Mouse (Mus musculus) small intestine, adult 10 weeks (tissue): ENCODE data around the gene Hyal4. TPM values are rescaled to one million over a fixed set of nuclear protein-coding genes. Genes with fewer than 3 reads are reported as not detected.

Experiments used
- polyA plus RNA-seq: library from polyadenylated mRNA; stranded (reverse); fragments of 350-450 nt; fragmentation: Illumina TruSeq; extraction: RNeasy Lipid Tissue Mini Kit (QIAGEN cat#74804); gene quantifications from one replicate; pipeline ENCODE4 v1.2.3, GENCODE M21; 2014; ENCODE audit warnings: low replicate concordance

The Hyal4 gene
- not detected for polyA plus RNA-seq

GRCm38 (mm10) chr6:24748029-24748428 lies at the start of gene Hyal4:
Hyal4 (plus strand) TSS chr6:24748329.

DNA sequence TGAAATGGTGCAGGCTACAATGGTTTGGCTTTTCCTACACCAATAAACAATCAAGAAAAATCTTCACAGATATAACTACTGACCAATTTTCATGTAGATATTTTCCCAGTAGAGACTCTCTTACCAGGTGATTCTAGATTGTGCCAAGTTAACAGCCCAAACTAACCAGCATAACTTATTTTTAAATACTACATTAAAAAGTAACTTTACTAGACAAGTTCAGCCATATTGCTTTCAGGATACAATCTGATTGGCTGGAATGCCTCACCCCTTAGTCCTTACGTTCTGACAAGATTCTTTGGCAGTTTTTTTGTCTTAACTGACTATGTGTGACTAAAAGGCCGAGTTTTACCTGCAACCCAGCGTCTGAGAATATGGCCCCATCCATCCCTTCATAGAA lies 15.2 kb upstream of the Hyal4 start, which contains the start of gene Hyal6:
Hyal6 (plus strand) TSS at position 301 of the 400 bp plus-strand sequence.

DNA sequence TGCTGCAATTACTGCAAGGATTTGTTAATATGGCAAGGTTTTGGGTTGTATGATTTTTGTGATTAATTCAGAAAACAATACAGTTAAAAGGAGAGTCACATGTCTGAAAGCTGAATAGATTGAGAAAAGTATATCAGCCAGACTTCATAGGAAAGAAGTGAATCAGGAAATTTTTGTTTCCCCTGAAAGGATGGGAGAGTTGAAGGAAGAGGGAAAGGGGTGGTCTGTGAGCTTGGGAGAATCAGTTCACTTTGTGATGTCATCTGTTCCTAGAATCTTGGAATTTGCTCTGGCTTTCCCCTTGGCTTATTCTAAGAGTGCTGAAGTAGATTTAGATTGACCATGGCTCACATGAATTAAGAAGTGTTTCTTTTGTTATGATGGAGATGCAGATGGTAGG lies 42.8 kb downstream of the Hyal4 start, which contains the start of gene Spam1:
Spam1 (plus strand) TSS at position 301 of the 400 bp plus-strand sequence.

Other genes starting within 250 kb of the Hyal4 start
- gene Iqub, start 233.3 kb upstream of the Hyal4 start, polyA plus RNA-seq = 0.11 TPM
- 343 TPM for gene Ndufa5, start 220.3 kb upstream of the Hyal4 start, polyA plus RNA-seq
- not detected for gene Asb15, start 220.2 kb upstream of the Hyal4 start, polyA plus RNA-seq
- gene Lmod2, start 150.6 kb upstream of the Hyal4 start, polyA plus RNA-seq = not detected
- gene Wasl, start 83.3 kb upstream of the Hyal4 start, polyA plus RNA-seq = 183 TPM
- gene Hyal6, start 15.1 kb upstream of the Hyal4 start, polyA plus RNA-seq = not detected
- gene Spam1, start 42.9 kb downstream of the Hyal4 start, polyA plus RNA-seq = not detected
- gene Hyal5, start 109.7 kb downstream of the Hyal4 start, polyA plus RNA-seq = not detected
- 3.3 TPM for gene Tmem229a, start 208.0 kb downstream of the Hyal4 start, polyA plus RNA-seq